Mouse (Mus musculus): ENCODE data around the gene Ldb3.

Ldb3 gene

DNA sequence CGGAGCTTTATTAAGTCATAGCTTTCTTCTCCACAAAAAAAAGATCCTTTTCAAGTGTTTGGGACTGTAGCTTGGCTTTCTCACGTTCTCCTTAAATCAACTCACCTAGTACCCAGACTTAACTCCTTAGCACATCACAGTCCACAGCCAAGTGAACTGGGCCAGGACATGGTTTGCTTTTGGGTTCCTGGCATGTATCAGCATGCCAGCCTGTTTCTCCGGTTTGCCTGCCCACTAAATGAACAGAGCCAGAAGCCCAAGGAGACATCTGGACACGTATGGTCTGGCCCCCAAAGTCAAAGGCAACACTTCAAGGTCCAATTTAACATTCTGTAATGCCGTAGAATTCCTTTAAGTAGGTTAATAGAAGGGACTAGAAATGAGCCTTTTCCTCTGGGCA is 84.1 kb downstream of the Ldb3 start:
- DNase-seq, result no peak

GRCm38 (mm10) chr14:34503759-34504158 is 84.7 kb downstream of the Ldb3 start:
- no peak for DNase-seq

DNA sequence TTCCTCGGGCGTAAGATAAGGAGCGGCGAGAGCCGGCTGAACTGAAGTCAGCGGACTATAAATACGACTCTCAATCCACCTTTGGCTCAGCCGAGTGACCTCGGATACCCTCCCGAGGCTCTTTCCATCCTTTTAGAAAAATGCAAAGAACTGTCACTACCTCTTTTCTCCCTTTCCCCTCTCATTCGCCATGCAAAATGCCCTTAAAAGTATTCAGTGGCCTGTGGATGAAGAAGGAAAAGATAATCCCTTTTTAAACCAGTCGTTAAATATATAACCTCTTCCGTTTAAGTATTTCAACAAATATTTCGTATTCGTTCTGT is 85.2 kb downstream of the Ldb3 start, which contains the start of gene Bmpr1a:
Gene Bmpr1a, minus strand, starts transcription at position 17 of the 323 bp plus-strand sequence.
- no peak for DNase-seq

- DNase-seq, result peak; percentile 92
Measured at GRCm38 (mm10) chr14:34502475-34503324, 85.8 kb downstream of the Ldb3 start.

DNA sequence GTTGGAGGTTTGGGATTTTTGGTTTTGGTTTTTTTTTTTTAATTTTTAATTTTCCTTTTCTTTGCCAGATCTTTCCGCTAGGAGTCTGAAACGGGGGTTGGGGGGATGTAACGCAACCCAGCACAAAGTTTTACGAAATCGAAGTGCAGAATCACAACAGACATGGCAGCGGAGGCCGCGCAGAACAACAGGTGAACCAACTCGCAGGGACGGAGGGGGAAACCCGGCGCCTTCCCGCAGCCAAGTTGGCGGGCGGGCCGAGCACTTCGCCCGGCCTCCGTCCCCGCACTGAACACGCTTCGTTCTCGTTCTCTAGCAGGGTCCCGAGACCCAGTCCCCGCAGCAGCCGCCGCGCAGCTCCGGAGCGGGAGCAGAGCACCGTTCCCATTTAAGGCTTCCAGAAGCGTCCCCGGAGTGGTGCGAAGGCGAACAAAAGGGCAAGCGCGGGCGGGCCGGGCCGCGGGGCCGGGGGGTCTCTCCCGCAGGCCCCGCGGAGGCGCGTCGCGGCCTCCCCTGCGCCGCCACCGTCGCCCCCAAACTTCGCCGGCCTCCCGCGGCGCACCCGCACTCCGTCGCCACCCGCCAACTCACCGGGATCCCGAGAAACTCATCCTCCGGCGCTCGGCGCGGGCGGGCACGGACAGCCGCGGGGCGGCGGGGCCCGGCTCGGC is 86.5 kb downstream of the Ldb3 start:
- DNase-seq, result peak; percentile 56

DNA sequence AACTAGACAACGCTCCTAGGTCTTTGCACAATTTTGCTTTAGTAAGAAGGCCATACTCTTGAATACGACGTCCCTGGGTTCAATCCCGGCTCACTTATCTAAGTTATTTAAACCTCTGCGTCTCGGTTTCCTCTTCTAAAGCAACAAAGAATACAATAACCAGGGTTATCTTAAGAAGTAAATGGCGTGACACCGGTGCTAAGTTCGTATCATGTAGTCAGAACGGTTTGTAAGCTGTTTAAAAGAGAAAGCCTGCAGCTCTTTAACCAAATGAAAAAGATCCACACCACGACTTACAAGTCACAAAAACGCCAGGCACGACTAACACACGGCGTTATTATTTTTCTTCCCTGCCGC is 87.1 kb downstream of the Ldb3 start:
- DNase-seq, result no peak

- DNase-seq, result no peak
Measured at GRCm38 (mm10) chr14:34500309-34500708, 88.2 kb downstream of the Ldb3 start.

DNA sequence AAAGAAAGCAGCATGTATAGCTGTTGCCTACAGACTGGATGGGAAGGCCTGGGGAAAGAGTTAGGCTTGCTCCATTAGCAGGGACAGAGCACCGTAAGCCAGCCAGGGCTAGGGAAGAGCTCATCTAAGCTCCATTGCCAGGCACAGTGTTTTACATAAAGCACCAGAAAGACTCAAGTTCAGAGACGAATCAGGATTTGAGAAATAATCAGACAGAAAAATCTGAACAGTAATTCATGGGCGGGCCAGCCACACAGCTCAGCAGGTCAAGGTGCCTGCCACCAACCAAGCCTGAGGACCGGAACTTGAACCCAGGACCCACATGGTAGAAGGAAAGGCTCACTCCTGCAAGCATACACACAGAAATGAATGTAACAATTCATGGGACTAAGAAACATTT is 88.8 kb downstream of the Ldb3 start:
- DNase-seq, result no peak

GRCm38 (mm10) chr14:34497346-34497745 is 91.1 kb downstream of the Ldb3 start:
- no peak for DNase-seq

DNA sequence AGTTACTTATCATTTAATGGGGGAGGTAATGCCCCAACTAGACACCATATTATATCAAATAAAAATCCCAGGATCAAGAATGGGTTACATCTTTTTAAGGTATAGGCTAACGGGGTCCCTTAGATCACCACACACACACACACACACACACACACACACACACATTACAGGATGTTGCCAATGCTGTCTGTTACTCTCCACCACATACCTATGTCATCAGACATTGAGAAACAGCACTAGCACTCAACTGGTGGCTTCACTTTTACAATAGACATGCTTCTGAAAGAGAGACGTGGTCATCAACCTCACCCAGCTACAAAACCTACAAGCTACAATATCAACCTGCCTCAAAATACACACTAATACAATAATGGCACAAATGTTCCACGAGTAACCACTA is 94.8 kb downstream of the Ldb3 start:
- DNase-seq, result no peak

- no peak for DNase-seq
Measured at GRCm38 (mm10) chr14:34492688-34493087, 95.8 kb downstream of the Ldb3 start.

DNA sequence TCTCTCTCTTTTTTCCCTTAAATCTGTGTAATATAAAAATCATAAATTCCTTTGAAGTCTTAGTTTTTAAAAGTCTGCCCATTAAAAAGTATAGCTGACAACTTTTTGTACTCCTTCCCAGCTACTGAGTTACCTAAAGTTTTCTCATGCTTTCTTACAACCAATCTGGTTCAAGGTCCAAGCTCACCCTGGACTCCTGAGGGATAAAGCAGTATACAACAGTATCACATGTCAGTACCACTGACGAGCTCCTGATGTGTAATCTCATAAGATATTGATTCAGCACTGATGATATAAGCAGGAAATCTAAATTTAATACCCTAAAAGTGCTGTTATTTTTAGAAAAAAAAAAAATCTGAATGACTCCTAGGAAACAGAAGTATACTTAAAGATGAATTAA is 97.5 kb downstream of the Ldb3 start:
- DNase-seq, result no peak

DNA sequence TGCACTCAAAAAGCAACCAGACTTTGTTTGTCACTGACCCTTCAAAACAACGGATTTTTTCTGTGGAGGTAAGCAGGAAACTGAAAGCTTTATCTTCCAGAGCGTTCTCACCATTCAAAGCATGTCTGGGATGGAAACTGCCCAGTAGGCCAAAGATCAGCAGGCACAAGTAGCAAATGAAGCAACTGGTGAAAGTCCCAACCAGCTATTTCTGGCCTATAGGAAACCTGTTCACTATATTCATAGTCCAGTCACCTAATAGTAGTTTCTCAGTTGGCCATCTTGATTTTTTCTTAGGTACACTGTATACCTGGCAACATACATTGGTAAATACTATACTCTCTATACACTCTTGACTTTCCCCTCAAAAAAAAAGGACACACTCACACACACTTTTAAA is 98.6 kb downstream of the Ldb3 start:
- no peak for DNase-seq

DNA sequence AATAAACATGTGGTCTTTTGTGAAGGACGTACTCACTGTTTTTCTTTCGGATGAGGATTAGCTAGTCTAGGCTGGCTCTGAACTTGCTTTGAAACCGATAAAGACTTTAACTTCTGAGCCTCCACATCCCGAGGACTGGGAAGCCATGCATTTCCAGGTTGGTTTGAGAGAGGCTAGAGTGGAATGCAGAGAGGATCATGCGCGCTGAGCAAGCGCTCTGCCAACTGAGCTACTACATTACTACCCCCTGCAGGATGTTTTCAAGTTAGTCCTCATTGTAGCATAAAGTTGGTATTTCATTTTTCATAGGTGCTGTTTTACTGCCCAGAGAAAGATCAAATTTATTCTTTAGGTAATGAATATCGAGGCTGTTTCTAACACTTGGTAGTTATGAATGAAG is 102.3 kb downstream of the Ldb3 start:
- DNase-seq, result no peak

DNA sequence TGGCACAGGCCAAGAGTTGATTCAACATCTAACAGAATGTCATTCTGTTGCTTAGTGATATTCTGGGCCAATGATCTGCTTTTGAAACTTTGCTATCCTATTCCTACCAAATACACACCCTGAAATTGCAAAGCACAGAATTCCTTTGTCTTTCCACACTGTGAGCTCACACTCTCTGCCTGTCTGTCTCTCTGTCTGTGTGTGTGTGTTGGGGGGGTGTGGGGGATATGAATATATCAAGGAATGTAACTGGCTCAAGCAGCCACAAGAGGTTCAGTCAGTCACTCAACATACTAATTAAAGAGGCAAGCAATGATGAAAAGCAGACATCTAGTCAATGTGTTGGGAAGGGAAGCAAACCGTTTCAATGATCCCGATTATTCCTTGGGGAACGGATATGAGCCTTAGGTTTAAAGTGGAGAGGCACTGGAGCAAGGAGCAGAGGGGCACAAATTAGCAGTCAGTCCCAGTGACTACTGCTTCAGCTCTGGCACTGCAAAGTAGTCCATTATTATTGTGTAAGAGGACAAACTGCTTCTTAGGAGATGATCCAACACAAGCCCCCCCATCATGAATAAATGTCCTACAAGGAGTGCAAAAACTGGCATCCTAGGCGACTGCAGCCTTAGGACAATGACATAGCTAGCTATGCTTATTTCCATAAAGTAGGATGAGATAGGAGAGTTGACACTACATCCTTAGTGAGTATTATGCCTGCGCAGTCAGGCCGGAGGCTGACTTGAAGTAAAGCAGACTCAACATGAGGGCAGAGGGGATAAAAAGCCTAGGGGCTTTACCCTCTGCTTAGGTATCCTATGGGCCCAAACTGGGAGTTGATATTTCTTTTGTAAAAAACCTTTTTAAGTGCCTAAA is 104.8 kb downstream of the Ldb3 start:
- DNase-seq, result no peak

Data from right cerebral cortex, postnatal 25 days (tissue).